Mouse (Mus musculus) erythroblast, adult 5-6 weeks (primary cell): ENCODE measurements around the gene Csrnp3. TPM values are rescaled to one million over a fixed set of nuclear protein-coding genes. Genes with fewer than 3 reads are reported as not detected.

ENCODE experiments used
- ATAC-seq: replicated peaks from 2 replicates; pipeline ENCODE4 v1.8.0; 2016; ENCODE audit warnings: moderate number of reproducible peaks, mild to moderate bottlenecking, moderate TSS enrichment, inconsistent platforms; ENCODE audit not compliant: poor library complexity, low FRiP score, severe bottlenecking
- total RNA-seq, 2 experiments: library from RNA; stranded (forward) in 1 of 2; stranded (reverse) in 1 of 2; fragments of 150-400 nt in 1 of 2; fragments of 200-764, 138-1000 nt in 1 of 2; gene quantifications; 2 replicates each; pipeline versions ENCODE4 v1.2.3 to v1.2.4; 2015 to 2017; ENCODE audit warnings: low replicate concordance in 2 of 2

The Csrnp3 gene
- total RNA-seq, 2 experiments from 2014 or later, result not detected

DNA sequence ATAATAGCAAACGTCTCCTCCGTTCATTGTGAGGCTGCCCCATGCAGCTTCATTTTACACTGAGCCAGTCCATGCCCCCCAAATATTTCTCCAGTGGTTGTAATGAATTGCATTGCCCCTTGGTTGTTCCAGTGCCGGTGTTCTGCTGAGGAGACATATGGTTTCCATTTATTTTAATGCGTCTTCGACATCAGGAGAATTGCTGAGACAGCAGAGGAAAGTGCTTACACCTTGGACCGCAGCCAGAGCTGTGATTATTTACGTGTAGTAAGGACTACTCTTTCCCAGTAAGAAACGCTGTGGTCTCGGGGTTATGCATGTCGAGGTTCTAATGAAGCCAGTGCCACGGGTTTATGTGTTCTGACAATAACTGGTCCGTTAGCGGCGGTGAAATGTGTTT, 147.8 kb downstream of the Csrnp3 start:
- no peak for ATAC-seq

DNA sequence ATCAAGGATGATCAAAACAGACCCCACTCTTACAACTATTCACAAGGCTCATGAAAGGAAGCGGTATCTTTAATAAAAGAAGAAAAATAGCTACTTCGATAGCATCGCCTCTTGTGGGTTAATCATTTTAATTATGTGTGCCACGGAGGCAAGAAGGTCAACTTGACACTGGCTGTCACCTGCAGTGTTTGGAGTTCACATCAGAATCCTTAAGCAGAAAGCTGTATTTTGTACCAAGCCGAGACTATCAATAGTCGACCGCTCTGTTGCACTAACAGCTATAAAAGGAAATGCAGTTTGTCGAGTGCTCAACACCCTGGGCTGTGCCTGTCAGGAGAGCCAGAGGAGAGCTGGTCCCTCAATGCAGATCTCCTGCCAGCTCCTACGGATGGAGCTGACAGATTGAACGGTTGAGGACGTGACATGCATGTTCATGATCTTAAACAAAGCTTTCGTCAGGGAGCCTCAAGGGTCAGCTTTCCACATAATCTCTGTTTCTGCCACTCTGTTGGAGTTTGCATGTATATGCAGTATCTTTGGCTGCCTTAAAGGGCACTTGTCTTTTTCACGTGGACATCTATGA, 149.4 kb downstream of the Csrnp3 start:
- ATAC-seq, result no peak

DNA sequence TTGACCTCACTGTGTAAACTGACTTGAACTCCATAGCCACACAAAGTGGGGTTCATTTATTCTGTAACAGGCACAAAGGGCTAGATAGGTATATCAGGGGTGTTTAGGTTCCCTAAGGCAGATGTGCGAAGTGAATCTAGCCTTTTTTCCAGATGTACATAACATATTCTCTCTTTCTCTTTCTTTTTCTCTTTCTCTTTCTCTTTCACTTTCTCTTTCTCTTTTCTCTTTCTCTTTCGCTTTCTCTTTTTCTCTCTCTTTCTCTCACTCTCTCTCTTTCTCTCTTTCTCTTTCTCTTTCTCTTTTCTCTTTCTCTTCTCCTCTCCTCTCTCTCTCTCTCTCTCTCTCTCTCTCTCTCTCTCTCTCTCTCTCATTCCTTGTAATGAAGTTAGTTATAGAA, 153.2 kb downstream of the Csrnp3 start:
- no peak for ATAC-seq

DNA sequence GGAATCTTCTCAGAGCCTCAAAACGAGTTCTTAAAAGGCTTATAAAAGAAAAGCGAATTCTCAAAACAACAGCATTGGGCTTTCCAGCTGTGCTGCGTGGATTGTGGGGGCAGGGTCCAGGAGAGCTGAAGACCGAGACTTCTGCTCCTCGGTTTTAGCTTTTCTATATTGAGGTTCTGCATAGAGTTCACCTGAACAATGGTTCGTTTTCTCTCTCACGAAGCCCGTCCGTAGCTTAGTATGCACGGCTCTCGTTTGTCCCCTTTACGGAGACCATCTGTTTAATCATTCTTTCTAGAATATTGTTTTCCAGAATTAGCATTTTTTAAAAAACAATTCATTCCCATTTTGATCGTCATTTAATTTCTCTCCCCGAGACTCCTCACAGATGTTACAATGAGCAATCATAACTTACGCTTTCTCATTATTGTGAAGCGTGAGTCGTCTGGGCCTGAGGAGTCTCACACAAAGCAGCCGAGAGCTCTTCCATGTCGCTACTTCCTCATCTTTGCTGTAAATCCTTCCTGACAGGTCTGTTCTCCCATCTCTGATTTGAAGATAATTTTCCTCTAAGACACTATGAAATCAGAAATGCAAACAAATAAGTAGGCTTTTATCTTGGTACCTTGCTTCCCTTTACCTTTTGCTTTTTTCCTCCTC, 163.6 kb downstream of the Csrnp3 start:
- no peak for ATAC-seq

DNA sequence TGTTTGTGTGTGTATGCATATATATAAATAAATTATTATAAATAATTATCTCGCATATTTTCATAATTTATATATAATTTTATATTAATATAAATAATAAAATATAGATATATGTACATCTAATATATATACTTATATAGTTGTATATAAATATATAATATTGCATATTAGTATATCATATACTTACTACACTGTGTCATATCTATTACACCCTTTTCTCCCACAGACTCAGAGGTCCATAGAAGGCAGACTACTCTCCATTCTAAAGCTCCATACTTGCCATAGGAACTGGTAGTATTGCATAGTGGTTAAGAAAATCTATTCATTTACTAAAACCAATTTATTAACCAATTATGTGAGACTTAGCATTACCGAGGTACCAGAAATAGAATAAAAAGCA, 164.1 kb downstream of the Csrnp3 start:
- no peak for ATAC-seq

DNA sequence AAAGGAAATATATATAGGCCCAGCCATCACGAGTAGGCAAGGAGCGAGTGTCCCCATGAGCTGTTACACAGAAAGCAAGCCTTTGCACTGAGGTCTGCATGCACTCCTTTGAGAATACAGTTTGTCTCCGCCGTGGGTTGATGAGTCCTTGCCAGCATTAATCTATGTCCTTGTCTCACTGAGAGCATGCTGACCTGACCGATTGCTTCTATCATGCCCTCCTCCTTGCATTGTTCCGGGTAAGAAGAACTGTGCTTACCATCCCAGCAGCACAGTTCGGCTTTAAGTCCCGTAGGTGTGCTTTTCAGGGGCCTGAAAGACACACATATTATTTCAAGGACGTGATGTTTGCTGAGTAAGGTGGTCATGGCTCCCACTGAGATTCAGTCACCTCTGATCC, 173.1 kb downstream of the Csrnp3 start:
- ATAC-seq, result no peak

DNA sequence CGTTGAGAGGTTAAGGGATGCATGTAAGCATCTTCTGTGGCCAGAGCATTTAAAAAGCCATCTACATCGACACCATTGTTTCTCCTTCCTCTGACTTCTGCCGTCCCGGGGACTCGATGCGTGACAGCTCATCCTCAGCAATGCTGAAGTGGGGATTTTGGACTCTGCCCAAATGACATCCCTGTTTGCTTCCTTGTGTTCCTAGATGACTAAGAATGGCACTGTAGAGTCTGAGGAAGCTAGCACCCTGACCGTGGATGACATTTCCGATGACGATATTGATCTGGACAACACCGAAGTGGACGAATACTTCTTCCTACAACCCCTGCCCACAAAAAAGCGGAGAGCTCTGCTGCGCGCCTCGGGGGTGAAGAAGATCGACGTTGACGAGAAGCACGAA, 173.7 kb downstream of the Csrnp3 start:
- no peak for ATAC-seq

DNA sequence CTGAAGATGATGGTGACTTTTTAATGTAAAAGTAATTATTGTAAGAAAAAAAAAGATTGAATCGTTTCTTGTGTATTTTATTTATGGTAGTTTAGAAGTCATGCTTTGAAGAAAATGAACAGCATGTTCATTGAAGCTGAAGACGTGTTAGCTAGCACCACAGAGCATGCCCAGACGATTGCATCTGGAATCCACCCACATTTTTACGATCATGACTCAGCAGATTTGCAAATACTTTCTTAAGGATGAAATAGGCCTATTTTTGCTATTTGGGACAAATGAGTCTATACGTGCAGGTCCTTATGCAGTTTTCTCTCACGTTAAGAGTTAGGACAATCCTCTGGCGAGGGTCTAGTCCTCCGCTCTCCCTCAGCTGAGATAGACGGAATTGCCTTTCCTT, 177.9 kb downstream of the Csrnp3 start:
- no peak for ATAC-seq

DNA sequence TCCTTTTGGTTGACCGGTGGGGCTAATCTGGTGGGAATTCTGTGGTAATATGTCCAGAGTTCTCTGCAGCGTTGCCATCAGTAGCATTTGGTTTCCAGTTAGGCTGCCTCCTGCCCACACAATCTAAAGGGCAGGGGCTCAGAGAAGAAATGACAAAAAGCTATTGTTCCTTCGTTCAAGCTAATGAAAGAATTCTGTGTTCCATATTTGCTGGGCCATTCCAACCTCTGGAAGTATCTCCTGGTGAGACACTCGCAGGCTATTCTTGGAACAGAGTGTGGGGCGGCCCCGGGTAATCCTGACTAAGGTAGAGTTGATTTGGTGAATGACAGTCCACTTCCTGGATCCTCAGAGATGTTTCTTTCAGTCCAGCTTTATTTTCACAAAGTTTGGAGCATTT, 179.3 kb downstream of the Csrnp3 start:
- no peak for ATAC-seq

DNA sequence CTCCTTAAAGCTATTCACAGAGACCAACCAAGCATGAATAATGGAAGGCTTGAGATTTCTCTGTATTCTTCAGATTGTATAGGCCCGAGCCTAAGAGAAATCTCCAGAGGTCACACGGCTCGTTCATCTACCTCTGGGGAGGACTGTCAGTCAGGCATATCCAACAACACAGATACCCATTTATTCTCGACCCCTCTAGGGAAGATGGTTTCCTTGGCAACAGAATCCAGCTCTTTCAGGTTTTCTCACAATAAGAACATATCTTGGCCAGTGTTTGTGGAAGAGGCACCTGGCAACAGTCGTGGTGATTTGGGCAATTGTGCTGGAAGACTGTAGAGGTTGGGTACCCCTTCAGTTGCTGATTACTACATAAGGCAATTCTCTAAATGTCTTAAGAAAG, 183.2 kb downstream of the Csrnp3 start:
- no peak for ATAC-seq

DNA sequence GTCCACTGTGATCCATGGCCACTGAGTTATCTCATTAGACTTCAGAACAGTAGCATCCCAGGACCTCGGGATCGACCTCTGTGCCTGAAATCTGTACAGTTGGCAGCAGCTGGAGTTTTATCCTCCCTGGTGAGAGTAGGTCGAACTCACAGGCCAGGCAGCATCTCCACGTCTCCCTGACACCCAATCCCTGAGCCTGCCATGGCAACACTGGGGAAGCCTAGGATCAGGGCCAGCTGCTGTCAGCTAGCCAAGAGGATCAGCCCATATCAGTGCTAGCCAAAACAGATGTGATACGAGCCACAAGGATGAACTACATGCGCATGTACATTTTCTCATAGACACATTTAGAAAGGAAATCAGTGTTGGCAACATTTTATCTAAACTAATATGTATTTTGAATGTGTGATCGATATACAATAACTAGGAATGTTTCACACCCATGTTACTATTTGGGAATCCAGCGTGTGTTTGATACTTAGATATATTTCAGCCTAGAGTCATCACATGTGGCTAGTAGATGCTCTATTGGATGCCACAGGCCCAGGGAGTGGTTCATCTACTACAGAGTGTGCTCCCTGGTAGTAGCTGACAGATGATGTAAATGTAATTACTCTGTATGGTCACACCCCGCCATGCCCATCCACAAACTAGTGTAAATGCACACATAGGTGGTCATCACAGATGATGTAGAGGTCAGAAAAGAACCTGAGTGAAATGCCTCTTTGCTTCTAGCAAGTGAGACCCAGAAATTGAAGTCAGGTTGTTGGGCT, 189.5 kb downstream of the Csrnp3 start:
- no peak for ATAC-seq

DNA sequence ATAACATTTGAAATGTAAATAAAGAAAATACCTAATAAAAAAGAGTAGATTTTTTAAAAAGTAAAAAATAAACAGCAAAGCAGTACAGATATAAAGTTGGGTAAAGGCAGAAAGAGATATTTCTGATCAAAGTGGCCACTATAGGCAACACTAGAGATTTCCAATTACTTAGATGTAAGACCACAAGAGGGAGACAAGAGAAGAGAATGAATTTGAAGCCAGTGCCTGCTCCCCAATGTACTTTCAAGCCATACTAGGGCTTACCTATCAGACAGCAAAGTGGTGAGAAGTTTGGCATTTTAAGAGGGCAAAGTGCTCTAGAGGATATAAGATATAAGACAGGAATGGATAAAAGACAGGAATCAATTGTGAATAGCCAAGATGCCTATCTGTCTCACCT, 195.0 kb downstream of the Csrnp3 start:
- ATAC-seq, result no peak

DNA sequence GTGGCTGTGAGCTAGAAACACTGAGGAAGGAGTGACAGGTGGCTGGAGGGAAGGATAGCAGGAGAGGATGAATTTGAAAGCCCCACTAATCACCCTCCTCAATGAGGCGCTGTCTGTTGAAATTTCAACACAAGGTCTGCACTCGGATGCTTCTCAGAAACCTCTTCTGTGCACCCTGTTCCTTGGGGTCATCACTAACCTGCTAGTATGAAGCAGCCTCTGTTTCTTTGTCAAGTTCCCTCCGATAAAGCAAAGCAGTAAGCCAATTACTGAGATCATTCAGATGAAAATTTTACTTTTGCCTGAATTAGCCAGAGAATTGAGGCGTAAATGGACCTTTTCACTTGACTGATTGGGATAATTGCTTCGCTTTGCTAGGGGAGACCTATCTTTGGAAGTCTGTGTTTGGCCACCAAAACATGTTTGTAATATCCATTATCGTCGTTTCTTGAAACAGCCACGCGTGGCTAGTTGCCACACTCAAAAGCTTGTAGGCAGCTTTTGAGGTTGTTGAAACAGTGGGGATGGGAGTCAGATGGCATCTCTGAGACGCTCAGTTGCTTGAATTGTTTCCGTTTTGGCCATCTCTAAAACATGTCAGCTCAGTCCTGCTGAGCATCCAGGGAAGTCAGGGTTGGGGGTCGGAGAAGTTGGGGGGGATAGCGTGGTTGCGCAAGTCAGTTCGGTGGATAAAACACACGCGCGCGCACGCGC, 195.8 kb downstream of the Csrnp3 start:
- ATAC-seq, result no peak

DNA sequence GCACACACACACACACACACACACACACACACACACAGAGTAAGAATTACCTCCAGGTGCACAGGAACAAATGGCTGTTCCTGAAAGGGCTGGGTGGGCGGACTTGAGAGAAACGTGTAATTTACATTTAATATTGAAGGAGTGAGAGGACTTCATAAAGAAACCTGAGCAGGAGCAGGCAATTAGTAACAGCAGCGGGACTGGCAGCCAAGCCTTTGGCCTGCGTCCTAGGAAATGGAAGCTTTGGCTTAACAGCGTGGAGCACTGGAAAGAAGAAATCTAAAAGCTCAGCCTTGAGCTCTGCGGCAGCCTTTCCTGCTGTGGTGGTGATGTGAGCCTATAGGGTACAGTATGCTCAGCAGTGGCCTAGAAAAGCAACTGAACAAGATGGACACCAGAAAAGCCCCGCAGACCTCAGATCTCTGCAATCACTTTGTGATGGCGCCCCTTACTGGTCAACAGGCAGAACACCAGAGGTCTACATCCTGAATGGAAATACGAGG, 196.4 kb downstream of the Csrnp3 start:
- no peak for ATAC-seq

DNA sequence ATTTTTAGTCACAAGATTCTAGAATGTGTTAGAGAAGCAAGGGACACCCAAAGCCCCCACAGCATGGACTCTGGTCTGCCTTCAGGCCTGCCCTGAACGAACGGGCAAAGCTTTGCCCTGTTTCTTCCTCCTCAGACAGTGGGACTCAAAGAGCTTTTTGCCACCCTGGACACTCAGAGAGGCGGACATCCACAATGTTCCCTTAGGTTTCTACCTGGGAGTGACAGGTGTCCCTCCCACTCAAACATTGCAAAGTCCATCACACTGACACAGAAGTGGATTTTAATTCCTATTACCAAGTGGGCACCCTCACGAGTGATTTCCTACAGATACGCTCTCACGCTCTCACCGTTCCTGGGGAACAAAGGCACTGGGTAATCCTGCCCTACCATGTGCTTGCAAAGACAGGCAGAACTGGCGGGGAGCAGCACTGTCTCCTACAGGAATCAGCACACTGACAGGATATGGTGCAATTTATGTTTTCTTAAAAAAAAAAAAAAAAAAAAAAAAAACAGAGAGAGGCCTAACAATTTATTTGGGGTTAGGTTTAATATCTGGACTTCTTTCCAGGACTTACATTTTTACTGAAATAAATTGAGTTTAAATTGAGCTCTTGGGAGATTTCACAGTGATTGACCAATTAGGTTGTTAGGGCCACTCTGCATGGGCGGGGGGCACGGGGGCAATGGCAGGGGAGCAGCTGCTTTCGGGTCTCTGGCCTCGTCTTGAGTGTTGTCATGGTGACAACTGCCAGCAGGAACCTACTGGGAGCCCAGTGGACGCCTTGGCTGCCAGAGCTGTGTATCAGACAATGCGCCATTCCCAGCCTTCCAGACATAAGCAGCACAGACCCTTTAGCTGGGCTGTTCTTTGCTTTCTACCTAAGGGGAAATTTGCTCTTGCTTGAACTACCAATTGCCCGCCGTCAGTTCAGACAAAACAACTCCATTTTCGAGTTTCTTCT, 198.2 kb downstream of the Csrnp3 start:
- ATAC-seq, result no peak

DNA sequence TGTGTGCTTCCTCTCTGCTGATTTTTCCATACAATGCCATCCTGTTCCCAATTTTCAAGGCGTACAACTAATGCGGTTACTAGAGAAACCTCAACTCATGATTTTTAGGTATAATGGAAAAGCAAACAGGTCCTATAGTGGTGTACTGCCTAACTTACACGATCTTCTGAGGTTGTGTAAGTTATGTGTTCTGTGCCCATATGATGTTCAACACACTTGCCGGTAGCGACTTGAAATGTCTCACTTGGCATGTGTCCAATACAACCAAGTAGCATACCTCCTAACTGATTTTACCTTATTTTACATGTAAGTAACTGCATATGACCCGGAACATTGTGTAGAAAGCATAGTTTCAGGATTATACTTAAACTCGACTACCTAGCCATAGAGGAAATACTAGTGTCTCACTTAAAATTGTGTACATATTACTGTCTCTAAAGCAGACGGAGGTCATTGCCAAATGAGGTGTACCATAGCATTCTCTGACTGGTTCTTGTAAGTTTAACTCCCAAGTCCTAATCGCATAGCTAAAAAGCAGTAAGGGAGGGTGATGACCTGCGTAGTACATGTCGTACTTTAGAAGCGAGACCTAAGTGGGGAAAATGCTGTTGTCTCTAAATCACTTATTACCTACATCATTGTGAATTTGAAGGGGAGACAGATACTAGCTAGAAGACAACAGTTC, 199.0 kb downstream of the Csrnp3 start:
- ATAC-seq, result no peak

DNA sequence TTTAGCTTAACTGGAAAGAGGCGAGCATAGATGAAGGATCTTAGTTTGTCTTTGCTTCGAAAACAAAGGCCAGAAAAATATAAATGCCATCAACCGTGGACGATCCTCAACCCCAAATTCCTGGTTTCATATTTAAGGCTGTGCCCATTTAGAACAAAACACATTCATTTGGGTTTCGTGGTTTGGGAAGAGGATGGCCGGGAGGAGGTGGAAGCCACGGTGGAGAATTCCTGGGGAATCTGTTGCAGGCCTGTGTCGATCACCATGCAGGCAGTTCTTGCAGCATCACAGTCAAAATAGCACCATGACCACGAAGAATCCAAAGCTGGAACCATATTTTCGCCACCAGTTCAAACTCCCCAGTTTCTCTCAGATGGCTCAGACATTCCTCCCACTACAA, 217.7 kb downstream of the Csrnp3 start:
- ATAC-seq, result no peak

DNA sequence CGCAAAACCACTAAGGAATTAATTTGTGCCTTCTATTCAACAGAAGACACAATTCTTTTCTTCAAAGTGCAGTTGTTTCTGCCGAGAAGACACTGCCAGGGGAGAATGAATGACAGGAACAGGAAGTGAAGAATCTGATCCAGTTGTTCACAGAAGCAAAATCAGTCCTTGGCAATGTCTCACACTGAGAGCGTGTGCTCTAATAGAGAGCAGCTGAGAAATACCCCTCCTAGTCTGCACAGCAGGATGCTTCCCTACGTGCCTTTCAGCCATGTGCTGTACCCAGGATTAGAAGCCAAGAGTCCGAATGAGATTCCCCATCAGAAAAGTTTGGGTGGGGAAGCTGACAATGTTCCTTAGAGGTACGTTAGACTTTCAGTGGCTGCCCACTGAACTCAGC, 223.9 kb downstream of the Csrnp3 start:
- ATAC-seq, result no peak

DNA sequence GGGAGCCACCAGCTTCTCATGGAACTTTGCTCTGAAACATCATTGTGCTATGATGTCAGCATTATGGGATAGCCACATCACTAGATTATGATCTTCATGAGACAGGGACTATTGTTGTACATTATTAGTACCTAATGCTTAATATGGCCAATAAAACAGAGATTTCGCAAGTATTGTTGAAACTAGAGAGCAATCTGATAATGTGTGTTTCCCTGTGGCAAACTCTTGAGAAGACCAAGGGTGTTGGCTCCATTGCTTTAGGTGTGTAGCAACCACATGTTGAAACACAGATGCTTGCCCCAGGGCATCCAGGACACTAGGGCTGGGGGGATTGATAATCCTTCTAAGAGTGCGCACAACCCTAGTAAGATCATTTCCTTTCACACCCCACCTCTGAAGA, 235.2 kb downstream of the Csrnp3 start:
- no peak for ATAC-seq
